Mouse (Mus musculus) limb, embryonic 14.5 days (tissue): ENCODE measurements around the gene Rpusd1. TPM values are rescaled to one million over a fixed set of nuclear protein-coding genes. Genes with fewer than 3 reads are reported as not detected.
A peak's percentile ranks its signal among the peaks of the same experiment; 100 is the strongest.

ENCODE experiments used
- ATAC-seq: fragments of 200-750 bp; cut with Nextera tagmentation; 2 replicates; pipeline ENCODE4 v1.8.0; 2017; ENCODE audit warnings: low read depth, moderate number of reproducible peaks, moderate TSS enrichment; ENCODE audit not compliant: low FRiP score
- DNase-seq: peaks from one replicate; pipeline ENCODE4 v3.0.0-alpha.2; 2015; ENCODE audit warnings: low spot score
- H3K27ac ChIP-seq: fragments of 300-500 bp; sonication (generic); replicated peaks from 2 replicates; pipeline ENCODE4 v1.5.1; 2014; ENCODE audit warnings: low read depth, mild to moderate bottlenecking, low read length, moderate library complexity, mixed read lengths
- H3K27me3 ChIP-seq: fragments of 300-500 bp; sonication (generic); 2 replicates; pipeline ENCODE4 v1.6.1; 2014; ENCODE audit warnings: low read length, mixed read lengths; ENCODE audit not compliant: control insufficient read depth, insufficient read depth
- H3K36me3 ChIP-seq: fragments of 300-500 bp; sonication (generic); 2 replicates; pipeline ENCODE4 v1.6.1; 2014; ENCODE audit warnings: mild to moderate bottlenecking, low read length, moderate library complexity, mixed read lengths; ENCODE audit not compliant: control insufficient read depth, insufficient read depth
- H3K4me1 ChIP-seq: fragments of 300-500 bp; sonication (generic); 2 replicates; pipeline ENCODE4 v1.6.1; 2014; ENCODE audit warnings: antibody characterized with exemption, low read length, mixed read lengths; ENCODE audit not compliant: control insufficient read depth, insufficient read depth
- H3K4me2 ChIP-seq: fragments of 300-500 bp; sonication (generic); replicated peaks from 2 replicates; pipeline ENCODE4 v1.6.1; 2014; ENCODE audit warnings: low read depth, mild to moderate bottlenecking, low read length, moderate library complexity; ENCODE audit not compliant: severe bottlenecking
- H3K4me3 ChIP-seq: fragments of 300-500 bp; sonication (generic); replicated peaks from 2 replicates; pipeline ENCODE4 v1.5.1; 2014; ENCODE audit warnings: low read length
- H3K9ac ChIP-seq: fragments of 300-500 bp; sonication (generic); 2 replicates; pipeline ENCODE4 v1.6.1; 2014; ENCODE audit warnings: mild to moderate bottlenecking, low read depth, low read length, moderate library complexity; ENCODE audit not compliant: severe bottlenecking
- H3K9me3 ChIP-seq: fragments of 300-500 bp; sonication (generic); 2 replicates; pipeline ENCODE4 v1.6.1; 2016; ENCODE audit warnings: low read length; ENCODE audit not compliant: control insufficient read depth
- POLR2A ChIP-seq: fragments of 200-500 bp; IDR thresholded peaks from 2 replicates; pipeline ENCODE4 v1.8.0; 2012; ENCODE audit warnings: inconsistent platforms, mild to moderate bottlenecking, moderate library complexity, borderline replicate concordance; ENCODE audit not compliant: insufficient read depth, insufficient read length; ENCODE audit errors: extremely low read depth
- WGBS: fragments of 180-500 bp; shearing (Covaris S2); extraction: QIAGEN DNeasy Blood & Tissue Kit; methylation state at CpG from one replicate; pipeline ENCODE4 v1.1.7; 2014; 5-methylcytosine and 5-hydroxymethylcytosine counted together
- polyA plus RNA-seq, 2 experiments: library from polyadenylated mRNA; depleted of rRNA in 1 of 2; stranded (reverse) in 1 of 2; unstranded in 1 of 2; fragments of >200 nt; fragmentation: Nextera tagmentation in 1 of 2; extraction: Ambion mirVana in 1 of 2; gene quantifications; 2 replicates each; pipeline versions ENCODE4 v1.2.1 to v1.2.3; 2012 to 2014

The Rpusd1 gene
- polyA plus RNA-seq, 2 experiments: 26.6 to 48.2 TPM

- Histone ChIP-seq H3K36me3 (peaks cover 21% of the 10 kb centered on the region), H3K4me2 (no peak overlapping the region), H3K27me3 (peaks cover 15% of the 10 kb centered on the region), H3K4me1 (peaks cover 9% of the 10 kb centered on the region), H3K27ac (no peak overlapping the region), H3K4me3 (no peak overlapping the region), H3K9ac (no peak overlapping the region), H3K9me3 (no peaks in the 10 kb centered on the region)
- 95% methylated on average over 5 of the region's 5 CpGs for WGBS
- ATAC-seq (no peak), DNase-seq (no peak)
- no peak for TF ChIP-seq POLR2A
These were observed 6.0 kb upstream of the Rpusd1 start for GRCm38 (mm10) chr17:25721476-25721875.

- Histone ChIP-seq H3K27me3 (no peaks in the 10 kb centered on the region), H3K36me3 (peaks cover 21% of the 10 kb centered on the region), H3K27ac (no peak overlapping the region), H3K4me3 (no peak overlapping the region), H3K4me1 (peaks cover 12% of the 10 kb centered on the region), H3K4me2 (no peak overlapping the region), H3K9me3 (no peaks in the 10 kb centered on the region), H3K9ac (no peak overlapping the region)
- TF ChIP-seq POLR2A: no peak
- WGBS: 94% methylated on average over 19 of the region's 19 CpGs
- DNase-seq (no peak), ATAC-seq (no peak)
These were observed 4.0 kb upstream of the Rpusd1 start for GRCm38 (mm10) chr17:25723470-25723869.

GRCm38 (mm10) chr17:25723919-25724318 is 3.6 kb upstream of the Rpusd1 start:
- peaks cover 20% of the 10 kb centered on the region for H3K36me3 ChIP-seq
- H3K27me3 ChIP-seq: no peaks in the 10 kb centered on the region
- no peak for TF ChIP-seq POLR2A
- no peak overlapping the region for H3K27ac ChIP-seq
- 73% methylated on average over 7 of the region's 7 CpGs for WGBS
- no peak overlapping the region for H3K4me3 ChIP-seq
- DNase-seq: no peak
- H3K4me2 ChIP-seq: no peak overlapping the region
- ATAC-seq: no peak
- H3K9ac ChIP-seq: no peak overlapping the region
- H3K9me3 ChIP-seq: no peaks in the 10 kb centered on the region
- peaks cover 12% of the 10 kb centered on the region for H3K4me1 ChIP-seq

- Histone ChIP-seq H3K4me2 (no peak overlapping the region), H3K4me3 (no peak overlapping the region), H3K27me3 (no peaks in the 10 kb centered on the region), H3K36me3 (peaks cover 18% of the 10 kb centered on the region), H3K27ac (no peak overlapping the region), H3K4me1 (peaks cover 12% of the 10 kb centered on the region), H3K9me3 (no peaks in the 10 kb centered on the region), H3K9ac (no peak overlapping the region)
- no peak for DNase-seq
- no peak for ATAC-seq
- 85% methylated on average over 6 of the region's 6 CpGs for WGBS
- TF ChIP-seq POLR2A: no peak
These were observed 2.2 kb upstream of the Rpusd1 start for GRCm38 (mm10) chr17:25725264-25725663.

GRCm38 (mm10) chr17:25728009-25728270 is 470 bp downstream of the Rpusd1 start:
- peaks cover 12% of the 10 kb centered on the region for H3K4me1 ChIP-seq
- ATAC-seq: no peak
- H3K27me3 ChIP-seq: no peaks in the 10 kb centered on the region
- 30% methylated on average over 4 of the region's 4 CpGs for WGBS
- H3K9me3 ChIP-seq: no peaks in the 10 kb centered on the region
- no peak for TF ChIP-seq POLR2A
- peak overlapping the region; percentile 96 for H3K4me2 ChIP-seq
- 0 out of 2 replicates have a peak overlapping the region, but pooled peaks have one; percentile 9 for H3K27ac ChIP-seq
- no peak for DNase-seq
- H3K9ac ChIP-seq: peak overlapping the region; percentile 84
- H3K36me3 ChIP-seq: peaks cover 18% of the 10 kb centered on the region
- peak overlapping the region; percentile 57 for H3K4me3 ChIP-seq

- ATAC-seq (no peak), DNase-seq (peak; percentile 63)
- Histone ChIP-seq H3K27me3 (no peaks in the 10 kb centered on the region), H3K4me1 (peaks cover 6% of the 10 kb centered on the region), H3K36me3 (peaks cover 18% of the 10 kb centered on the region), H3K4me2 (no peak overlapping the region), H3K4me3 (no peak overlapping the region), H3K9ac (no peak overlapping the region), H3K9me3 (no peaks in the 10 kb centered on the region), H3K27ac (no peak overlapping the region)
- 18% methylated on average over 2 of the region's 2 CpGs for WGBS
- TF ChIP-seq POLR2A: no peak
These were observed 4.6 kb downstream of the Rpusd1 start for GRCm38 (mm10) chr17:25732082-25732481.
